Mouse (Mus musculus): ENCODE measurements at regions not wholly inside any gene's neighbourhood (a gene's known extent, or its start where the extent isn't known, plus 50 kb on each side); places are given as distances from the start of the nearest gene placed in this dataset.

- no peaks in the 10 kb centered on the region for H3K27me3 ChIP-seq (ENCODE audit: control insufficient read depth, insufficient read depth, low read length)
- no peak for TF ChIP-seq POLR2A (IDR thresholded peaks at IDR 0.05; ENCODE audit: control insufficient read depth, extremely low read depth, insufficient read depth, low read length, poor library complexity)
- TF ChIP-seq CTCF (IDR thresholded peaks at IDR 0.05; ENCODE audit: borderline replicate concordance, control insufficient read depth, extremely low read depth, insufficient read depth, low read length, poor library complexity) = no peak
- H3K36me3 ChIP-seq (ENCODE audit: control insufficient read depth, insufficient read depth, low read length) = no peaks in the 10 kb centered on the region
- no peak for DNase-seq
- no peak overlapping the region for H3K27ac ChIP-seq (ENCODE audit: control insufficient read depth, insufficient read depth, low read length)
- WGBS = 17% methylated on average over 13 of the region's 13 CpGs
- no peak overlapping the region for H3K4me3 ChIP-seq (ENCODE audit: control insufficient read depth, insufficient read depth, low read length)
- H3K4me1 ChIP-seq (replicated peaks; ENCODE audit: control insufficient read depth, insufficient read depth, low read length) = no peaks in the 10 kb centered on the region
Measured at GRCm38 (mm10) chr13:53553192-53553875, 80.5 kb upstream of the Msx2 start.

GRCm38 (mm10) chr13:53548396-53548795 is 75.5 kb upstream of the Msx2 start:
- Histone ChIP-seq H3K4me1 (replicated peaks; ENCODE audit: control insufficient read depth, insufficient read depth, low read length) (no peaks in the 10 kb centered on the region), H3K27me3 (ENCODE audit: control insufficient read depth, insufficient read depth, low read length) (no peaks in the 10 kb centered on the region), H3K4me3 (ENCODE audit: control insufficient read depth, insufficient read depth, low read length) (no peak overlapping the region), H3K36me3 (ENCODE audit: control insufficient read depth, insufficient read depth, low read length) (no peaks in the 10 kb centered on the region), H3K27ac (ENCODE audit: control insufficient read depth, insufficient read depth, low read length) (no peak overlapping the region)
- DNase-seq = no peak
- no peak for TF ChIP-seq POLR2A (IDR thresholded peaks at IDR 0.05; ENCODE audit: control insufficient read depth, extremely low read depth, insufficient read depth, low read length, poor library complexity)
- TF ChIP-seq CTCF (IDR thresholded peaks at IDR 0.05; ENCODE audit: borderline replicate concordance, control insufficient read depth, extremely low read depth, insufficient read depth, low read length, poor library complexity) = no peak
- WGBS = 73% methylated on average over 11 of the region's 11 CpGs

GRCm38 (mm10) chr13:53543291-53543690 is 70.4 kb upstream of the Msx2 start:
- H3K27ac ChIP-seq (ENCODE audit: control insufficient read depth, insufficient read depth, low read length) = no peak overlapping the region
- H3K27me3 ChIP-seq (ENCODE audit: control insufficient read depth, insufficient read depth, low read length) = no peaks in the 10 kb centered on the region
- DNase-seq = no peak
- no peak for TF ChIP-seq POLR2A (IDR thresholded peaks at IDR 0.05; ENCODE audit: control insufficient read depth, extremely low read depth, insufficient read depth, low read length, poor library complexity)
- TF ChIP-seq CTCF (IDR thresholded peaks at IDR 0.05; ENCODE audit: borderline replicate concordance, control insufficient read depth, extremely low read depth, insufficient read depth, low read length, poor library complexity) = no peak
- no peaks in the 10 kb centered on the region for H3K36me3 ChIP-seq (ENCODE audit: control insufficient read depth, insufficient read depth, low read length)
- H3K4me1 ChIP-seq (replicated peaks; ENCODE audit: control insufficient read depth, insufficient read depth, low read length) = no peaks in the 10 kb centered on the region
- WGBS = 81% methylated on average over 5 of the region's 5 CpGs
- H3K4me3 ChIP-seq (ENCODE audit: control insufficient read depth, insufficient read depth, low read length) = no peak overlapping the region

GRCm38 (mm10) chr13:53539797-53540196 is 66.9 kb upstream of the Msx2 start:
- no peak for DNase-seq
- H3K4me1 ChIP-seq (replicated peaks; ENCODE audit: control insufficient read depth, insufficient read depth, low read length) = no peaks in the 10 kb centered on the region
- no peak overlapping the region for H3K27ac ChIP-seq (ENCODE audit: control insufficient read depth, insufficient read depth, low read length)
- no peak overlapping the region for H3K4me3 ChIP-seq (ENCODE audit: control insufficient read depth, insufficient read depth, low read length)
- no peaks in the 10 kb centered on the region for H3K36me3 ChIP-seq (ENCODE audit: control insufficient read depth, insufficient read depth, low read length)
- no peaks in the 10 kb centered on the region for H3K27me3 ChIP-seq (ENCODE audit: control insufficient read depth, insufficient read depth, low read length)
- WGBS = 95% methylated on average over 5 of the region's 5 CpGs
- TF ChIP-seq POLR2A (IDR thresholded peaks at IDR 0.05; ENCODE audit: control insufficient read depth, extremely low read depth, insufficient read depth, low read length, poor library complexity) = no peak

GRCm38 (mm10) chr13:53537937-53538336 is 65.1 kb upstream of the Msx2 start:
- Histone ChIP-seq H3K27me3 (ENCODE audit: control insufficient read depth, insufficient read depth, low read length) (no peaks in the 10 kb centered on the region), H3K36me3 (ENCODE audit: control insufficient read depth, insufficient read depth, low read length) (no peaks in the 10 kb centered on the region), H3K4me3 (ENCODE audit: control insufficient read depth, insufficient read depth, low read length) (no peak overlapping the region), H3K4me1 (replicated peaks; ENCODE audit: control insufficient read depth, insufficient read depth, low read length) (no peaks in the 10 kb centered on the region), H3K27ac (ENCODE audit: control insufficient read depth, insufficient read depth, low read length) (no peak overlapping the region)
- TF ChIP-seq POLR2A (IDR thresholded peaks at IDR 0.05; ENCODE audit: control insufficient read depth, extremely low read depth, insufficient read depth, low read length, poor library complexity) = no peak
- no peak for DNase-seq
- 92% methylated on average over 6 of the region's 6 CpGs for WGBS

- Histone ChIP-seq H3K4me1 (replicated peaks; ENCODE audit: control insufficient read depth, insufficient read depth, low read length) (no peaks in the 10 kb centered on the region), H3K27ac (ENCODE audit: control insufficient read depth, insufficient read depth, low read length) (no peak overlapping the region), H3K4me3 (ENCODE audit: control insufficient read depth, insufficient read depth, low read length) (no peak overlapping the region)
Measured at GRCm38 (mm10) chr13:53535781-53536425, 63.0 kb upstream of the Msx2 start.

GRCm38 (mm10) chr13:53533738-53534137 is 60.9 kb upstream of the Msx2 start:
- DNase-seq = no peak
- no peaks in the 10 kb centered on the region for H3K4me1 ChIP-seq (replicated peaks; ENCODE audit: control insufficient read depth, insufficient read depth, low read length)
- no peak overlapping the region for H3K4me3 ChIP-seq (ENCODE audit: control insufficient read depth, insufficient read depth, low read length)
- WGBS = 54% methylated on average over 8 of the region's 8 CpGs
- no peaks in the 10 kb centered on the region for H3K27me3 ChIP-seq (ENCODE audit: control insufficient read depth, insufficient read depth, low read length)
- H3K27ac ChIP-seq (ENCODE audit: control insufficient read depth, insufficient read depth, low read length) = no peak overlapping the region
- H3K36me3 ChIP-seq (ENCODE audit: control insufficient read depth, insufficient read depth, low read length) = no peaks in the 10 kb centered on the region
- TF ChIP-seq POLR2A (IDR thresholded peaks at IDR 0.05; ENCODE audit: control insufficient read depth, extremely low read depth, insufficient read depth, low read length, poor library complexity) (no peak), CTCF (IDR thresholded peaks at IDR 0.05; ENCODE audit: borderline replicate concordance, control insufficient read depth, extremely low read depth, insufficient read depth, low read length, poor library complexity) (no peak)

More at GRCm38 (mm10) chr13:53535781-53536425, 63.0 kb upstream of the Msx2 start:
- 91% methylated on average over 10 of the region's 10 CpGs for WGBS
- DNase-seq = no peak
- TF ChIP-seq CTCF (IDR thresholded peaks at IDR 0.05; ENCODE audit: borderline replicate concordance, control insufficient read depth, extremely low read depth, insufficient read depth, low read length, poor library complexity) (no peak), POLR2A (IDR thresholded peaks at IDR 0.05; ENCODE audit: control insufficient read depth, extremely low read depth, insufficient read depth, low read length, poor library complexity) (no peak)
- Histone ChIP-seq H3K27me3 (ENCODE audit: control insufficient read depth, insufficient read depth, low read length) (no peaks in the 10 kb centered on the region), H3K36me3 (ENCODE audit: control insufficient read depth, insufficient read depth, low read length) (no peaks in the 10 kb centered on the region)

Data from thymus, adult 2 months (tissue).